Mouse (Mus musculus) kidney, embryonic 15.5 days (tissue): ENCODE results near the gene Olfr1510. TPM values are rescaled to one million over a fixed set of nuclear protein-coding genes. Genes with fewer than 3 reads are reported as not detected.
A peak's percentile ranks its signal among the peaks of the same experiment; 100 is the strongest.
"Not testable (repeated sequence)": the region's sequence is repeated elsewhere in the genome, so short reads cannot be mapped to it uniquely, and the experiment has no call there.

Experiments used
- ATAC-seq: fragments of 200-750 bp; cut with Nextera tagmentation; replicated peaks from 2 replicates; pipeline ENCODE4 v1.8.0; 2017; ENCODE audit warnings: moderate TSS enrichment; ENCODE audit not compliant: low FRiP score
- H3K27ac ChIP-seq: fragments of 300-500 bp; sonication (generic); 2 replicates; pipeline ENCODE4 v1.5.1; 2015; ENCODE audit warnings: mild to moderate bottlenecking, inconsistent platforms
- H3K27me3 ChIP-seq: fragments of 300-500 bp; sonication (generic); 2 replicates; pipeline ENCODE4 v1.6.1; 2015; ENCODE audit warnings: inconsistent platforms
- H3K36me3 ChIP-seq: fragments of 300-500 bp; sonication (generic); 2 replicates; pipeline ENCODE4 v1.6.1; 2015; ENCODE audit warnings: inconsistent platforms
- H3K4me1 ChIP-seq: fragments of 300-500 bp; sonication (generic); 2 replicates; pipeline ENCODE4 v1.6.1; 2015; ENCODE audit warnings: inconsistent platforms
- H3K4me2 ChIP-seq: fragments of 300-500 bp; sonication (generic); 2 replicates; pipeline ENCODE4 v1.6.1; 2015; ENCODE audit warnings: moderate library complexity, mild to moderate bottlenecking, inconsistent platforms
- H3K4me3 ChIP-seq: fragments of 300-500 bp; sonication (generic); replicated peaks from 2 replicates; pipeline ENCODE4 v1.5.1; 2015; ENCODE audit warnings: mild to moderate bottlenecking, inconsistent platforms
- H3K9ac ChIP-seq: fragments of 300-500 bp; sonication (generic); 2 replicates; pipeline ENCODE4 v1.6.1; 2015; ENCODE audit warnings: mild to moderate bottlenecking, inconsistent platforms
- H3K9me3 ChIP-seq: fragments of 300-500 bp; sonication (generic); replicated peaks from 2 replicates; pipeline ENCODE4 v1.6.1; 2016; ENCODE audit warnings: inconsistent platforms
- WGBS: fragments of 180-500 bp; shearing (Covaris S2); methylation state at CpG from one replicate; pipeline ENCODE4 v1.1.7; 2015; ENCODE audit warnings: mixed read lengths; 5-methylcytosine and 5-hydroxymethylcytosine counted together
- polyA plus RNA-seq: library from polyadenylated mRNA; unstranded; fragments of >200 nt; fragmentation: Nextera tagmentation; extraction: Ambion mirVana; gene quantifications from 2 replicates; pipeline ENCODE4 v1.2.1, GENCODE M21; 2015

Gene Olfr1510
- not detected in 2 replicates for polyA plus RNA-seq

- Histone ChIP-seq H3K9ac (no peak within 1 kb of the TSS), H3K27me3 (no peaks in the 10 kb centered on the region), H3K4me3 (no peak within 1 kb of the TSS), H3K4me1 (no peaks in the 10 kb centered on the region), H3K9me3 (no peaks in the 10 kb centered on the region), H3K4me2 (no peak within 1 kb of the TSS), H3K27ac (no peak within 1 kb of the TSS), H3K36me3 (no peaks in the 10 kb centered on the region)
- 83% methylated on average over 3 of the region's 3 CpGs for WGBS
- ATAC-seq, result no peak
Measured at GRCm38 (mm10) chr14:52414273-52414672, at the start of gene Olfr1510. Gene Olfr1510 (minus strand): TSS chr14:52414373.

GRCm38 (mm10) chr14:52461928-52462327 lies 47.8 kb upstream of the Olfr1510 start:
- no peak overlapping the region for H3K4me2 ChIP-seq
- no peak overlapping the region for H3K4me3 ChIP-seq
- H3K9ac ChIP-seq, result no peak overlapping the region
- no peaks in the 10 kb centered on the region for H3K36me3 ChIP-seq
- no peaks in the 10 kb centered on the region for H3K4me1 ChIP-seq
- no peaks in the 10 kb centered on the region for H3K27me3 ChIP-seq
- H3K9me3 ChIP-seq, result no peaks in the 10 kb centered on the region
- no peak overlapping the region for H3K27ac ChIP-seq
- no peak for ATAC-seq

GRCm38 (mm10) chr14:52451138-52451537 lies 37.0 kb upstream of the Olfr1510 start:
- H3K4me1 ChIP-seq, result no peaks in the 10 kb centered on the region
- no peaks in the 10 kb centered on the region for H3K9me3 ChIP-seq
- ATAC-seq, result no peak
- no peaks in the 10 kb centered on the region for H3K36me3 ChIP-seq
- H3K27me3 ChIP-seq, result no peaks in the 10 kb centered on the region
- no peak overlapping the region for H3K4me2 ChIP-seq
- no peak overlapping the region for H3K9ac ChIP-seq
- H3K4me3 ChIP-seq, result no peak overlapping the region
- WGBS, result 89% methylated on average over 8 of the region's 8 CpGs
- H3K27ac ChIP-seq, result no peak overlapping the region

GRCm38 (mm10) chr14:52442690-52443089 lies 28.5 kb upstream of the Olfr1510 start, which contains the start of gene Olfr1509:
Gene Olfr1509 (plus strand): TSS chr14:52442990.
- no peaks in the 10 kb centered on the region for H3K36me3 ChIP-seq
- no peaks in the 10 kb centered on the region for H3K9me3 ChIP-seq
- no peaks in the 10 kb centered on the region for H3K4me1 ChIP-seq
- no peak within 1 kb of the TSS for H3K27ac ChIP-seq
- no peak within 1 kb of the TSS for H3K4me2 ChIP-seq
- ATAC-seq, result no peak
- no peaks in the 10 kb centered on the region for H3K27me3 ChIP-seq
- no peak within 1 kb of the TSS for H3K4me3 ChIP-seq
- H3K9ac ChIP-seq, result no peak within 1 kb of the TSS

GRCm38 (mm10) chr14:52427686-52428085 lies 13.5 kb upstream of the Olfr1510 start:
- ATAC-seq, result no peak
- no peaks in the 10 kb centered on the region for H3K9me3 ChIP-seq
- no peak overlapping the region for H3K4me2 ChIP-seq
- H3K4me1 ChIP-seq, result no peaks in the 10 kb centered on the region
- no peak overlapping the region for H3K27ac ChIP-seq
- WGBS, result 84% methylated on average over 1 of the region's 1 CpGs
- no peak overlapping the region for H3K9ac ChIP-seq
- no peaks in the 10 kb centered on the region for H3K27me3 ChIP-seq
- H3K4me3 ChIP-seq, result no peak overlapping the region
- no peaks in the 10 kb centered on the region for H3K36me3 ChIP-seq

GRCm38 (mm10) chr14:52410142-52410919 lies 3.8 kb downstream of the Olfr1510 start:
- H3K4me3 ChIP-seq, H3K4me1 ChIP-seq, H3K27me3 ChIP-seq, H3K9ac ChIP-seq, H3K9me3 ChIP-seq, H3K36me3 ChIP-seq, H3K27ac ChIP-seq, H3K4me2 ChIP-seq: not testable (repeated sequence)
- WGBS, result 71% methylated on average over 7 of the region's 10 CpGs
- peak; percentile 56; the same call in 1 of the 2 replicates for ATAC-seq

GRCm38 (mm10) chr14:52397279-52397678 lies 16.9 kb downstream of the Olfr1510 start, which contains the start of gene Olfr1511:
Gene Olfr1511 (minus strand): TSS chr14:52397379.
- Histone ChIP-seq H3K27ac (no peak within 1 kb of the TSS), H3K9me3 (0 out of 2 replicates have a peak, but pooled peaks cover 4% of the 10 kb centered on the region), H3K36me3 (no peaks in the 10 kb centered on the region), H3K4me1 (no peaks in the 10 kb centered on the region), H3K4me3 (no peak within 1 kb of the TSS), H3K27me3 (no peaks in the 10 kb centered on the region), H3K4me2 (no peak within 1 kb of the TSS), H3K9ac (no peak within 1 kb of the TSS)
- WGBS, result 79% methylated on average over 4 of the region's 4 CpGs
- no peak for ATAC-seq

- H3K4me2 ChIP-seq, H3K9ac ChIP-seq, H3K4me3 ChIP-seq, H3K36me3 ChIP-seq, H3K9me3 ChIP-seq, H3K27ac ChIP-seq, H3K27me3 ChIP-seq, H3K4me1 ChIP-seq: not testable (repeated sequence)
- 74% methylated on average over 9 of the region's 9 CpGs for WGBS
- peak; percentile 49 for ATAC-seq
Measured at GRCm38 (mm10) chr14:52390084-52390848, 23.9 kb downstream of the Olfr1510 start.

GRCm38 (mm10) chr14:52379068-52379467 lies 35.1 kb downstream of the Olfr1510 start, which contains the start of gene Olfr1512:
Gene Olfr1512 (minus strand): TSS chr14:52379168.
- Histone ChIP-seq H3K4me2 (no peak within 1 kb of the TSS), H3K4me3 (no peak within 1 kb of the TSS), H3K27ac (no peak within 1 kb of the TSS), H3K27me3 (no peaks in the 10 kb centered on the region), H3K4me1 (no peaks in the 10 kb centered on the region), H3K36me3 (no peaks in the 10 kb centered on the region), H3K9me3 (no peaks in the 10 kb centered on the region), H3K9ac (no peak within 1 kb of the TSS)
- WGBS, result 84% methylated on average over 2 of the region's 2 CpGs
- ATAC-seq, result no peak

- WGBS, result 90% methylated on average over 3 of the region's 3 CpGs
- ATAC-seq, result no peak
Measured at GRCm38 (mm10) chr14:52368741-52369140, 45.4 kb downstream of the Olfr1510 start.

More at GRCm38 (mm10) chr14:52368741-52369140, 45.4 kb downstream of the Olfr1510 start:
- H3K4me2 ChIP-seq, result no peak overlapping the region
- H3K36me3 ChIP-seq, result no peaks in the 10 kb centered on the region
- no peaks in the 10 kb centered on the region for H3K4me1 ChIP-seq
- no peak overlapping the region for H3K4me3 ChIP-seq
- no peaks in the 10 kb centered on the region for H3K9me3 ChIP-seq
- no peaks in the 10 kb centered on the region for H3K27me3 ChIP-seq
- no peak overlapping the region for H3K9ac ChIP-seq
- H3K27ac ChIP-seq, result no peak overlapping the region
